Mouse (Mus musculus): ENCODE measurements around the gene Supt3.

GRCm38 (mm10) chr17:44987964-44988363 is 211.0 kb downstream of the Supt3 start:
- TF ChIP-seq FLI1 (IDR thresholded peaks at IDR 0.05; ENCODE audit: low read length) (no peak), GATA1 (IDR thresholded peaks at IDR 0.05; ENCODE audit: borderline replicate concordance, low read length) (no peak)
